Mouse (Mus musculus): ENCODE measurements at regions not wholly inside any gene's neighbourhood (a gene's known extent, or its start where the extent isn't known, plus 50 kb on each side); places are given as distances from the start of the nearest gene placed in this dataset.
"Not testable (repeated sequence)": the region's sequence is repeated elsewhere in the genome, so short reads cannot be mapped to it uniquely, and the experiment has no call there.

GRCm38 (mm10) chr10:119146342-119146741 lies 93.5 kb downstream of the Cand1 start:
- DNase-seq (ENCODE audit: low read depth in 1 of 2, low spot score in 2 of 2) = no peak

GRCm38 (mm10) chr10:119142866-119143265 lies 97.0 kb downstream of the Cand1 start:
- no peak for DNase-seq (ENCODE audit: low read depth in 1 of 2, low spot score in 2 of 2)

- no peak for DNase-seq (ENCODE audit: low read depth in 1 of 2, low spot score in 2 of 2)
These were observed 97.5 kb downstream of the Cand1 start for GRCm38 (mm10) chr10:119142307-119142706.

GRCm38 (mm10) chr10:119138237-119138636 lies 101.6 kb downstream of the Cand1 start:
- no peak for DNase-seq (ENCODE audit: low read depth in 1 of 2, low spot score in 2 of 2)

- no peak for DNase-seq (ENCODE audit: low read depth in 1 of 2, low spot score in 2 of 2)
These were observed 104.3 kb downstream of the Cand1 start for GRCm38 (mm10) chr10:119135489-119135924.

- no peak for DNase-seq (ENCODE audit: low read depth in 1 of 2, low spot score in 2 of 2)
These were observed 104.9 kb downstream of the Cand1 start for GRCm38 (mm10) chr10:119134797-119135488.

GRCm38 (mm10) chr10:119131977-119132376 lies 107.9 kb downstream of the Cand1 start:
- DNase-seq (ENCODE audit: low read depth in 1 of 2, low spot score in 2 of 2) = no peak

GRCm38 (mm10) chr10:119130676-119131075 lies 109.2 kb downstream of the Cand1 start:
- no peak for DNase-seq (ENCODE audit: low read depth in 1 of 2, low spot score in 2 of 2)

- DNase-seq (ENCODE audit: low read depth in 1 of 2, low spot score in 2 of 2) = no peak
These were observed 111.8 kb downstream of the Cand1 start for GRCm38 (mm10) chr10:119128035-119128434.

GRCm38 (mm10) chr10:119123517-119123916 lies 116.3 kb downstream of the Cand1 start:
- no peak for DNase-seq (ENCODE audit: low read depth in 1 of 2, low spot score in 2 of 2)

GRCm38 (mm10) chr10:119122347-119122746 lies 117.5 kb downstream of the Cand1 start:
- DNase-seq (ENCODE audit: low read depth in 1 of 2, low spot score in 2 of 2) = no peak

GRCm38 (mm10) chr10:119121575-119121974 lies 118.3 kb downstream of the Cand1 start:
- no peak for DNase-seq (ENCODE audit: low read depth in 1 of 2, low spot score in 2 of 2)

GRCm38 (mm10) chr10:119116843-119117390 lies 122.9 kb downstream of the Cand1 start:
- no peak for DNase-seq (ENCODE audit: low read depth in 1 of 2, low spot score in 2 of 2)

- DNase-seq (ENCODE audit: low read depth in 1 of 2, low spot score in 2 of 2) = not testable (repeated sequence)
These were observed 124.7 kb downstream of the Cand1 start for GRCm38 (mm10) chr10:119115200-119115599.

GRCm38 (mm10) chr10:119114653-119115052 lies 125.2 kb downstream of the Cand1 start:
- DNase-seq (ENCODE audit: low read depth in 1 of 2, low spot score in 2 of 2) = no peak

- DNase-seq (ENCODE audit: low read depth in 1 of 2, low spot score in 2 of 2) = no peak
These were observed 128.0 kb downstream of the Cand1 start for GRCm38 (mm10) chr10:119111886-119112285.

- no peak for DNase-seq (ENCODE audit: low read depth in 1 of 2, low spot score in 2 of 2)
These were observed 128.4 kb downstream of the Cand1 start for GRCm38 (mm10) chr10:119111409-119111808.

GRCm38 (mm10) chr10:119110614-119111013 lies 129.2 kb downstream of the Cand1 start:
- DNase-seq (ENCODE audit: low read depth in 1 of 2, low spot score in 2 of 2) = no peak

GRCm38 (mm10) chr10:119109207-119109606 lies 130.6 kb downstream of the Cand1 start:
- DNase-seq (ENCODE audit: low read depth in 1 of 2, low spot score in 2 of 2) = no peak

GRCm38 (mm10) chr10:119107728-119108127 lies 132.1 kb downstream of the Cand1 start:
- no peak for DNase-seq (ENCODE audit: low read depth in 1 of 2, low spot score in 2 of 2)

GRCm38 (mm10) chr10:119106105-119106504 lies 133.8 kb downstream of the Cand1 start:
- DNase-seq (ENCODE audit: low read depth in 1 of 2, low spot score in 2 of 2) = no peak

GRCm38 (mm10) chr10:119105279-119105881 lies 134.5 kb downstream of the Cand1 start:
- DNase-seq (ENCODE audit: low read depth in 1 of 2, low spot score in 2 of 2) = no peak

Data from monocyte, adult 2 months (primary cell).